Mouse (Mus musculus) lung, adult 2 months (tissue): ENCODE data around the gene Kmt2a.

ENCODE experiments used
- CTCF ChIP-seq: fragments of 200-500 bp; IDR thresholded peaks from 2 replicates; pipeline ENCODE4 v1.5.1; 2011; ENCODE audit warnings: mild to moderate bottlenecking, low read length, control low read depth; ENCODE audit not compliant: insufficient read depth
- POLR2A ChIP-seq: fragments of 200-500 bp; IDR thresholded peaks from 2 replicates; pipeline ENCODE4 v1.6.1; 2011; ENCODE audit warnings: low read depth, mild to moderate bottlenecking, control low read depth, low read length, borderline replicate concordance; ENCODE audit errors: extremely low read depth

- TF ChIP-seq CTCF (no peak), POLR2A (no peak)
These were observed 1.3 kb downstream of the Kmt2a start for GRCm38 (mm10) chr9:44879694-44880271.
